Mouse (Mus musculus): ENCODE data around the gene Pxylp1.
A peak's percentile ranks its signal among the peaks of the same experiment; 100 is the strongest.

Pxylp1 gene

DNA sequence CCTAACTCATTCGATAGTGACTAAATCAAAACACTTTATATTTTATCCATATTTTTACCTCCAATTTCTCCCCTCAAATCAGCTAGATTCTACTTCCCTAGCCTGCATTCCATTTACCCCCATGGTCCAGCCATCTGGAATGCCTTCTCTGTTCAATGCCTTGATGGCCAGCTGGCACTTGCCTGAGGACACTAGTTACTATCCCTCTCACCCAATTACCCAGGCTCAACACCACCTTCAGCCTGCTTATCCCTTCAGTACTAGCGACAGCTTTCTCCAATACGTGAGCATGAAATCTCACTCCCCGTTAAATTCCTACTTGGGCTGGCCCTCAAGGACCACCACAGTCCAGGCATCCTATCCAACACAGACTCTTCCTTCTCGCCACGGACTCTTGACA is 2.2 kb downstream of the Pxylp1 start:
- no peak for DNase-seq

DNA sequence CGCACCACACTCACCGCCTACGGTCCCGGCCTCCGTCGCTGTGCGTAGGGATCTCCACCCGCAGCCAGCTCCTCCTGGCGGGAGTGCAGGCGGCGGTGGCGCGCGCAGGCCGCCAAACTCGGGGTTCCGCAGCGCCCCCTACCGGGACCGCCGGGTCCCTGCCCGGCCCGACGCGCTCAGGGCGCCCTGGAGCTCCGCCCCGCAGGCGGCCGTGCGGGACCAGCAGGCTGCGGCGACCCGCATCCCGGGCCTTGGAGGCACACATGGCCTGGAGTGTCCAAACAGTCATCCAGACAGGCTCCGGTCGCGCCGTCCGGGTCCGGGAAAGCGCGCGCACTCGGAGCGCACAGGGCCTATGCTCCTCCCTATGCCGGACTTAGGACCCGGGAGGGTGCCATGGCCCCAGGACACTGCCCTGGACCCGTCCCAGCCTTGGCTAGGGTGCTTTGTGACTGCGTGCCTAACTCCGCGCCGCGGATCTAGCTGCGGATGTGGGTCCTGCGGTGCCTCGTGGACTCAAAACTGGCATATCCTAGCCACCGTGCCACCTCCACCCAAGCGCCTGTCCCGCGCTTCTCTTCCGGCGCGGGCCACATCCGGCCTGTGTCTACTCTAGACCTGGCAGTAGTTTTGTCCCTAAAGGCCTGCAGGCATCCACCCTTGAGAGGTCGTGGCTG is 3.0 kb downstream of the Pxylp1 start:
- DNase-seq = peak; percentile 89

DNA sequence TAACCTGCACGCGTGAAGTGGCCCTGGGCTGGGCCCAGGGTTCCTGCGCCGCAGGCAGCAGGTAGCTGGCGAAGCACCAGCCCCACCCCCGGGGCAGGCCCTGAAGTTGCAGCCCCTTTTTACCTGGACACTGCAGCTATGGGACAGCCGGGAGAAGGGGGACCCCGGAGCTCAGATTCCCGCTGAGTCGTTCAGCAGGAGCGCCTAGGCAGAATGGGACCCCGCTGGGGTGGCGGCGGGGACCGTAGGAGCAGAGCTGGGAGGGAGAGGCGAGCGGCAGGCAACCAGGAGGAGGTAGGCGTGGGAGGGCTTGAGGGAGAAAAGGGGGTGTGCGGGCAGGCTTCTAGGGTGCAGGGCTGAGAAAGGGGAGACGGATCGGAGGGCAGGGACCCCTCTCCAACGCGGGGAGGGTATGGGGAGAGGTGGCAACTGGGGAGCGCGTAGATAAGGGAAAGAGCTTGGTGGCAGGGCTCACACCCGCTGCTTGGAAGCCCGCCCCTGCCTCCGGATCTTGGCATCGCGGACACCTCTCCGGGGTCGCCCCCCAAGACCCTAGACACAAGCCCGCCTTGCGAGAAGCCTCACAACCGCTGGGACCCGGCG is 3.6 kb downstream of the Pxylp1 start:
- peak; percentile 48 for DNase-seq

DNA sequence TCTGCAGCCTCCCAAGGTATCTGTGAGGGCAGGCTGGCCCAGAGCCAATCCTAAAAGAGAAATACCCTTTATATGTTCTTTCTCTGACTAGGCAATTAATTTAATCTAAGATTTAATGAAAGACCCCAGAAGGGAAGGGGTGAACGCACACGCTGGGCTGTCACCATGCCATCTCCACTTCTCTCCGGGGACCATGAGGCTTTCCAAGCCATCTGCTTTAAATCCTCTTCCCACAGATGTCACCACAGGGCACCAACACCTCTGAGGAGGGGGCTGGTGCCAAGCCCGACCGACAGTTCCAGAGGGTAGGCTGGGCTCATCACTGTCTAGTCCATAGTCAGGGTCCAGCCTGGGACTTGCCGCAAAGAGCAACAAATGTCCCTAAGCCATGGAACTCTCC is 4.5 kb downstream of the Pxylp1 start:
- no peak for DNase-seq

DNA sequence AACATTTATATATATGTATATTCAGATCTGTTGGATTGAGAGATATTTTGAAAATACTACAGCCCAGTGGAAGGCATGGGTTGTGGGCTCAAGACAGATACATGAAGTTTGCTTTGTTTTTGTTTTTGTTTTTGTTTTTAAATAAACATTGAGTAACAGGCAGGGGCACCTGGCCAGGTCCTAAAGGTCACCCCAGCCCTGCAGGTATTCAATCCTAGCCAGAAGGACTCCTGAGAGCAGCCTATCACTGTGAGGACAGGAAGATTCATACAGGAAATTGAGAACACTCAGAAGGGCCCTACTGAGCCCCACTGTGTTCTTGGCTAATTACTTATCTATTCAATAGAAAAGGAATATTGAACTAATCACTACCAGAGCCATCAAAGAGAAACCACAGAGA is 5.0 kb downstream of the Pxylp1 start:
- DNase-seq = no peak

DNA sequence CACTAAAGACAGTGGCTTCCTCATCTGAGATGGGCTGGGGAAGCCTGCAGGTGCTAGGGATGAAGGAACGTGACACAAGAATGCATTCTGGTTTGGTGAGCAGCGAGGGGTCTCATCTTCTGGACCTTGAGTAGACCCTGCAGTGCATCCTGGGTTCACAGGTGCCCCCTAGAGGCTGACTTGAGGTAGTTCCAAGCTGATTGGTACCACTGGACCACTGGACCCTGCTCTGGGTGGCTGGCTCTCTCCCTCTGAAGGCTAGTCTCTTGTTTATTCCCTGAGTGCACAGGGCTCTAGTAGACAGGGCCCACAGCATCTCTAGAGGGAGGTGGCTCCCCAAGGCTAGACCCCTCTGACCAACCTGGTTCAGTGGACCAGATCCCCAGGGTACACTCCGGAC is 6.7 kb downstream of the Pxylp1 start:
- DNase-seq = no peak

DNA sequence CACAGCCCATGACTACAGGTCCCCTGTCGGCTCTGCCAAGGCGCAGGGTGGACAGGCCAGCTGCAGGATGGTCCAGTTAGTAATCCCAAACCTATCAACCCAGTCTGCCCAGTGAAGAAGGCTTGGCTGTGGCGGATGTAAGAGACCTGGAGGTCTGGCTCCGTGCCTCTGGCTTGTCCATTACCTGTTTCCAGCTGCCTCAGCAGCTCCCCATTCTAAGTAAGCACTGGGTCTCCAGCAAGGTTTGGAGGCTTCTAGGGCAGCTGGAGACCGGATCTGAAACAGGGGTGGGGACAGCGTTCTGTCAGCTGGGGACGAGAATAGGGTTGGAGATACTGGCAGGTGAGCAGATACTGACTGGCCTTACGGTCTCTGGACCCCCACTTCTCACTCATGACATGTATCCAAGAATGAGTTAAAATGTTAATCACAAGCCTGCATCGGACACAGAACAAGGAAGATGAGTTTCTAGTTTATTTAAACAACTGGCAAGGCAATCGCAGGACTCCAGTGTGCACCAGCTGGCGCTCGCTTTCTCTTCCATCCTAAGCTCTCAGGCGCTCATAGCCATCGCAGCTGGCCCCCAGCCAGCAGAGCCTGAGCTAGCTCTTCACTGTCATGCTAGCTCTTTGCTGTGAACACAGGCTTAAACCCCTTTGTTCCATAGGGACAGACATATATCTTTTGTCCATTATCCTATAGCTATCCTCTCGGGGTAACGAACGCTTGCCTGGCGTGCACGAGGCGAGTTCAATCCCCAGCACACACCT is 9.8 kb downstream of the Pxylp1 start:
- DNase-seq = no peak

DNA sequence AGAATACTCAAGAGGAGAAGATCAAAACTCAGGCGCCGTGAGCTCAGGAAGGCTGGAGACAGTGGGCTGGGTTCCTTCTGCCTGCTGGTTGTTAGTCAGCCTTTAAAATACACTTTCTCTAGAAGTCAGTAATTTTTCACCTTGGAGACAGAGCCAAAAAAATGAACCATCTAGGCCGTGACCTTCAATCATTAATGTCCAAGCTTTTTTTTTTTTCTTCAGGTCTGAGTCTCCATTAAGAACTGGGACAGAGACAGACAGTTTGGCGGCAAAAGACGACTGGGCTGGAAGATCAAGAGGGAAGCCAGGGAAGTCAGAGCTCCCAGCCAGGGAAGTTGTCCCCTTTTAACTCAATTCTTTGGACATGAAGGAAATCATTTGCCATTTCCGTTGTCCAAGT is 10.6 kb downstream of the Pxylp1 start:
- DNase-seq = no peak

DNA sequence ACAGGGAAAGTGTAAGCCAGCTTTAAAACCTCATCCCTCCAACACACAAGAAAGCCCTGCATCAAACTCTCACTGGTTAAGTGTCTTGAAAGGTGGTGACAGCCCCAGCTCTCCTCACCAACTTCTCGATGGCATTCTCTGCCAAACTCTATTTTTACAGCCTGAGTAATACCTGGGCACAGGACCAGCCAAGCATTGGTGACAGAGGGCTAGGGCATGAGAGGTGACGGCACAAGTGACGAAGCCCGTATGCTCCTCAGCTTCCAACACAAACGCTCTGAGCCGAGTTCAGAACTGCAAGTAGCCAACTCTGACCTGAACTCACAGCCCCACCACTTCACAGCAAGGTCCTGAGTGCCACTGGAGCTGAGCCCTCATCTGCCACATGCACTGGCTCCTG is 13.4 kb downstream of the Pxylp1 start:
- no peak for DNase-seq

DNA sequence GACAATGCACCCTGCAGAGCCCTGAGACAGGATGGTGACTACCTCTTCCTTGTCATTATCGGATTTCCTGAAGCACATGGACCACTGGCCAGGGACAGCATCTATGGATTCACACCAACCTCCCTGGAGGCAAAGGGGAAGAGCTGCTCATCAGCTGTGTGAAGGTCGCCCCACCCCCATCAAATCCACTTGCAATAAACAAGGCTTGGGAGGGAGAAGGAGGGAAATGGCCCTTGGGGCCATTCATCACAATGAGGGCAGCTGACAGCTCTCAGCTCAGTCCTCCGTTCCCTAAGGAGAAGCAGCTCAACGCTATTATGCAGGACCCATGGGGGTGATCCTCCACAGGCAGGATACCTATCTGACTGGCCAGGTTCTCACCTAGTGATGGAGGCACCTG is 14.0 kb downstream of the Pxylp1 start:
- no peak for DNase-seq

DNA sequence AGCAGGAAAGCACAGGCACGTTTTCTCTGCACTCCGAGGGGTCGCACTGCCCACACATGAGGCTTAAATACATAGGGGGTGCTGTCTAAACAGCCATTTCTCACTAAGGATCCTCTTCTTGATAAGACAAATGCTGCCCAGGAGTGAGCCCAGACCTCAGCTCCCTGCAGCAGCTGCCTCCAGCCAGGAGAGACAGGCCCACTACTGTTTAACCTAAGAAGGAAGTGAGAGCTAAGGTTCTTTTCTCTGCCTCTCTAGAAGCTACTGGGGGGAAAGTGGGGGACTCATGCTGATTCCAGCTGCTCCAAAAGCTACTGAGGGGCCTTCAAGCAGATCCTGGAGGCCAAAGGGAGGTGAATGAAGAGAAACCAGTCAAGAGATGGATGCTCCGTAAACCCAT is 16.8 kb downstream of the Pxylp1 start:
- no peak for DNase-seq

DNA sequence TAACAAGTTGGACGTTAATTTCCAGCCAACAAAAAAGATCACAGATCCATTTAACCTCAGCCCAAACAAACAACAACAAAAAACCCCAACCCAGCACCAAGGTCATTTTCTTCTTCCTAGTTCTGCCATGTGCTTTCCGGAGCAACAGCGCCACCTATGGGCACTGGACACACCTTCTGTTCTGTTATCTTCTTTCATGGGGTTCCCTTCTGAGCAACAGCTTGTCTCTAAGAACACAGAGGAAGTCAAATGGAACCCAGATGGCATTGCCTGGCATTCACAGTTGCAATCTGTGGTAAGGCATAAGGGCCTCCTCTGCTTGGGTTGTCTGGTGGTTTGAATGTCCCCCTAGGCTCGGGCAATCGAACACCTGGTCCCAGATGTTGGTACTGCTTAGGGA is 19.4 kb downstream of the Pxylp1 start:
- DNase-seq = no peak

DNA sequence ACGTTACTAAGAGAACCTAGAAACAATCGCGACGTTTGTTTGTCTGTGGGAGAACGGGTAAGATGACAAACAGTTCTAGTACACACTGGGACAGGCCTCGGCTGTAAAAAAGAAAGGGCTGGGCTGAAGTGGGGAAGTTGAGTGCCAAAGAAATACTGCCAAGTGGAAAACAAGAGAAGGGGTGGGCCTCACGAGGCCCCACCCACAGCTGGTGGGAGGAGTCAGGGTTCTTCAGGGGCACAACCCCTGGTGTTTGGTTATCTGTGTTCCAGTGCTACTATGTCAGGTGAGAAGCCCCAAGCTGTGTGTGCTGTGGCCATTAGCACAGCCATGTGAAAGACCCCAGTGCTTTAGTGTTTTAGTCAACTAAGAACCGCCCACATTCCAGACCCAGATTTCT is 22.4 kb downstream of the Pxylp1 start:
- DNase-seq = no peak

DNA sequence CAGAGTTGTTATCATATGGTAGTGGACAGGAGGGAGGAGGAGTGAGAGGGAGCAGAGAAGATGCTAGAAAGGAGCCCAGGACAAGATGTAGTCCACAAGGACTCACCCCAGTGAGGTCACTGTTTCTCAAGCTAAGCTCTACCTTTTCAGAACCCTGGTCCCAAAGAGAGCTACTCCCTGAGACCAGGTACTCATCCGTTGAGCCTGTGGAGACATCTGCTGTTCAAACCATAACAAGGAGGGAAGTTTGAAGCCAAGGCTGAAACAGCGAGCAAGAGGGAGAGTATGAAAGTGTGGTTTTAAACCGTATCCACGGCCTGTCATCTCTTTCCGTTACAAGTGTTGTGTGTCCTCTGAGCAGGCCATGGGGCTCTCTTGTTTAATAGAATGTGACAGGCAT is 22.9 kb downstream of the Pxylp1 start:
- no peak for DNase-seq

DNA sequence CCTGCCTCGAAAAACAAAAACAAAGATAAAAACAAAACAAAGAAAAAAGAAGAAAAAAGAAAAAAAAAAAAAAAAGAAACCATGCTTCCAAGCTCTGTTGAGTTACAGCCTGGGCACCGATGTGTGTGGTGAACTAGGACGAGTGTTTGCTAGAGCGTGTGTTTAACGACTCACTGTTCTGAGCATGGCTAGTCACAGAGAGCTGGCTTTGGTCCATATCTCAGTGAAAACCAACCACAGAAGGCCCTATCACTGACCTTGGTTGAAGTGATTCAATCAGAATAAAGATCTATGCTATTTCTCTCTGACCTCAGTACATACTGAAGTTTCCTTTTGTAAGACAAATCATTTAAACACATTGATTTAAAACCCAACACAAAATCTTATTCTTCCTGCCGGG is 23.9 kb downstream of the Pxylp1 start:
- DNase-seq = no peak

DNA sequence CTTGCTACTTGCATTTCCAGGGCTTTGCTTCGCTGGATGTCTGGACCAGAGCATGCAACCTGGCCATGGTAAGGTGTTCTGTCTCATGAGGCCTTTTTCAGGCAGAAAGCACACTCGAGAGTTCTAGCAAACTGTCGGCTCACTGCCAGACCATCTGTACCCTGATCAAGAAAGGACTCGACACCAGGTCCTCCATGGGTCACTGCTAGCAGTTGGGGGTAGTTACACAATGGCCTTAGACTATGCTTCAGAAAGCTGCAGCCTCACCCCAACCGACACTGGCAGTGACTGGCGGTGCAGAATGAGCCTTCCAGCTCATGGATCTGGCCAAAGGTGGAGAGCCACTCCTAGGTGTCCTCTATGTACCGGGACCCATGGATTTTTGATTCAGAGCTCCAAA is 25.3 kb downstream of the Pxylp1 start:
- DNase-seq = peak; percentile 69

DNA sequence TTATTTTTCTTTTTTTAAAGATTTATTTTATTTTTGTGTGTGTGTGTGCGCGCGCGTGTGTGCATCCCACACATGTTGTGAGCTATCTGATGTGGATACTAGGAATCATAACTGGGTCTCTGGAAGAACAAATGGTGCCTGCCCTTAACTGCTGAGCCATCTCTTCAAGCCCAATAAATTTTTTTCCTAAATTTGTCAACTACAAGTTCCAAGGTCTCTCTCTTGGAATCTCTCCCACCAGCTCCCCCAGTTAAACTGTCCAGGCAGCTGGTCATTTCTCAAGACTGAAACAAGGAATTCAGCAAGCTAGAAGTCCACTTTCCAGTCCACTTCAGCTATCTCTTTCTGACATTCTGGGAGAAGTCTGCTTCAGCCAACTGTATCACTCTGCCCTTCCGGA is 26.3 kb downstream of the Pxylp1 start:
- peak; percentile 56 for DNase-seq

DNA sequence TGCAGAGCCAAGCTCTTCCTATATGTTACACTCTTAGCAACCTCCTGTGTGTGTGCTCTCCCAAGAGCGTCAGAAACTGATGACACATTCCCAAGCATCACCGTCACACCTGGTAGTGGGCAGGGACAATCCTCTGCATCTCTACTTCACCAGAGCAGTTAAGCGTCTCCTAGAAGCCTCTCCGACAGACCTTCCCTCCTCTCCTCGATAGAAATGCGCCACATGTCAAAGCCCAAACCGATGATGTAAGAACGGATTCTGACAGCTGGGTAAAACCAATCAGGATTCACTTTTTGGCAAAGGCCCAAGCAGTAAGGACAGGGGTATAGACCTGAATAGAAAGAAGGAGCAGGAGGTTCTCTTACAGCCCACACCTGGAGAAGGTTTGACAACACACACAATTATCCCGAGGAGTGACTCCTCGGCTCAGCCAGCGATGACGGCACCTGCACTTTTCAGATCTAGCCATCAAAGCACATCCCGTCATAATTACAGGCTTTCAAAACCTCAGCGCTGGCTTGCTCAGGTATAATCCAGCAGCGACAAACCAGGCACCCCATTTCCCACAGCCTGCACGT is 26.9 kb downstream of the Pxylp1 start:
- DNase-seq = no peak

DNA sequence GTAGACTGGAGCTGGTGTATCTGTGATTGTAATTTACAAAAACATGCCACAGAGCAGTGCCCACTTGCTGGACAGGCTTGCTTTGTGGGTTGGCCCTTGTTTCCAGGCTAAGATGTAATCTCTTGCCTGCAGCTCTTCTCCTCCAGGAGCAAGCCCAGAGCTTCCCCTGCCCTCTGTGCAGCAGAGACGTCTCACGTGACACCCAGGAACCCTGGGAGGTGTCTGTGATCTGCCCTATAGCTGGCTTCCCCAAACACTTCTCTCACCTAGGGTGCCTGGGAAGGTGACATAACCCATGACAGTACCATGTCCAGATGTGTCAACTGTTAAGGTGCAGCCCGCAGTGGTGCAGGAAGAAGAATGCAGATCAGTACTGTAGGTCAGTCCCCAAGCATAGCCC is 28.9 kb downstream of the Pxylp1 start:
- DNase-seq = no peak

DNA sequence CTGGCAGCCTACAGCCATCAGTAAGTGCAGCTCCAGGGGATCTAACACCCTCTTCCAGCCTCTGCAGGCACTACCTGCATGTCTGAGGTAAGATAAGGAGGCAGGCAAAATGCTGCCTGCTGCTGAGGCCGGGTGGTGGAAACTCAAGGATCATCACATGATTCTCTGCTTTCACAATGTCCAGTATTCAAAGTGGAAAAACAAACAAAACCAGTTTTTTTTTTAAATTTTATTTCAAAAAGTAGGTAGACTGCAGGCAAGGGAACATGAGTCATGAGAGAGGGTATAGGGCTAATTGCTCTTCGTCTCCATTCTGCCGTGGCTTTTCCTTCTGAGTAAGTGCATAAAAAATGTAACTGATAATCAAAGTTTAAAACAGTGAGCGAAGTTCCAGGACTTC is 29.6 kb downstream of the Pxylp1 start:
- DNase-seq = no peak

DNA sequence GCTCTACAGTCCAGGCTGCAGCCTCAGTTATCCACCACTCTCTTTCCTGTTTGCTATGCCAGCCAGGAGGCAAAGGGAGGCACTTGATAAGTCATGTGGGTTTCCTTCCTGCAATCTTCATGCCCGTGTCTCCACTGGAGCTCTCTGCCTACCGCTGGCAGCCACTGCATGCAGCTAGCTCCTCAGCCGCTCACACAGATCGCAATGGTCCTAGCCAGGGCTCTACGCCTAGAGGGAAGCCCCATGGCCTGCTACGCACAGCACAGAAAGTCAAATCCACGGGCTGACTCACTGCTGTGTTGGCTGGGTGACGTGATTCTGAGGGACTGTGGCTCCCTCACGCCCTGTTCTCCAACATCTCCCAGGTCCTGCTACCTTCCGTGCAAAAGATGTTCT is 31.4 kb downstream of the Pxylp1 start:
- DNase-seq = no peak

DNA sequence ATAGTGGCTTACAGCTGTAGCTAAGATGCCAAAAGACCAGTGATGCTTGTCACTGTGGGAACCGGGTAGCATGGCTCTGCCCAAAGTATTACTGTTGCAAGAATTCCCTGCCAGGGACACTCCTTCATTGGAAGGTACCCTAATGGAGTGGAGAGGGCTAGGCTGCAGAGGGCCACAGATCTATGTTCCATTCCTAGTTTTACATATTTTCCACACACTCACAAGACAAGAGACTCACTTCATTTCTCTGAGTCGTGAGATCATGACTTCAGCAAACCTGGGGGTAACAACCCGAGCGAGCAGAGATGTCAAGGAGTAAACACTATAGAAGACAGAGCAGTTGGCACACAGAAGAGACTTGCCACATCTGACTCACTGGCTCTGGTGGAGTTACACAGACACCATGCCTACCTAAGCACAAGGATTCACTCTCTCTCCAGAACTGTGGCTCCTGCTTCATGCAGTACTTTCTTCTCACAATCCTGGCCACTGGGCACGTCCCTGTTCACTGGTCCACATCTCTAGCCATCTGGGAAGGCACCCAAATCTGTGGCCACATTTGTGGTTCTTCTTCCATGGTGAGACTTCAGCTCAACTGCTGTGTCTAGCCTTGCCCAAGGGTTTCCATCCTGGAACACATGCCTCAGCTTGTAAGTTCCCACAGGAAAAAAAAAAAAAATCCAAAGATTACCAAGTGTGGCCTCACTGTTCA is 31.9 kb downstream of the Pxylp1 start:
- DNase-seq = no peak

DNA sequence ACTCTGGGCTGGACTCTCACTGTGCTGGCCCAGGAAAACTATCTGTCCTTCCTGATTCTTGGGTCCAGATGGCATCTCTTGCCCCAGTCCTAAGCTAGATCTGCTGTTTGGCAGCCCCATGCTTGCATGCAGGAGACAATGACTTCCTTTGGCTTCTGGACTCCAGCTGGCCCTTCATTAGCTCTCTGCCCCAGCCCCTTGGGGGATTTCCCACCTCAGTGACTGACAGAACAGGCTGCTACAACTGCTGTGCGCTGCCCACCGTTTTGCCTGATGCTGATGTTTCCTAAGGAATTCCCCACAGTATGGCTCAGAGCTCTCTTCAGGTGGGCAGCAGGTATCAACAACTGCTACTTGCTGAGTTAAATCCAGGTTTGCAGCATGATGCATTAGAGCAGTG is 33.4 kb downstream of the Pxylp1 start:
- no peak for DNase-seq

Measured in kidney, postnatal 14 days (tissue).